ENCODE assay signal across 10 mouse cellular contexts in genomic region chr13:51071763-51072276, GRCm38 (mm10). TPM values are rescaled to one million over a fixed set of nuclear protein-coding genes. Genes with fewer than 3 reads are reported as not detected.
DNase-seq lines count a peak whose midpoint lies in the region; ATAC-seq and TF ChIP-seq lines count a peak whose summit lies in the region.
"Had no signal": no experiment of that assay in that cellular context is flagged by ENCODE, and none has a peak within 500 bp of the region (broad histone marks: within the 10 kb centered on the region; RNA-seq: fewer than 3 reads in every experiment).

No protein-coding gene starts in this region.

- no peak for TF ChIP-seq RAD21 in CH12.LX (IDR thresholded peaks at IDR 0.05; ENCODE audit: low read depth, low read length)

- no peak for TF ChIP-seq POLR2A in CH12.LX (IDR thresholded peaks at IDR 0.05; ENCODE audit: low read depth, low read length)

- no peak overlapping the region for H3K4me3 ChIP-seq in CH12.LX (replicated peaks in 1 of 3; ENCODE audit: low read depth in 2 of 3, low read length in 2 of 3, poor library complexity in 1 of 3)
- H3K4me3 ChIP-seq in kidney, embryonic 14.5 days (ENCODE audit: low read length), result no peak overlapping the region
- no peak overlapping the region for H3K4me3 ChIP-seq in embryonic facial prominence, embryonic 10.5 days
- H3K4me3 ChIP-seq: embryonic facial prominence, embryonic 15.5 days; hindbrain, embryonic 15.5 days; midbrain, embryonic 12.5 days had no signal

- H3K27me3 ChIP-seq in CH12.LX (replicated peaks), result no peaks in the 10 kb centered on the region
- H3K27me3 ChIP-seq in Patski, result no peaks in the 10 kb centered on the region
- H3K27me3 ChIP-seq in kidney, embryonic 14.5 days (ENCODE audit: control insufficient read depth, insufficient read depth, low read length), result no peaks in the 10 kb centered on the region
- H3K27me3 ChIP-seq in embryonic facial prominence, embryonic 10.5 days (replicated peaks; ENCODE audit: low read depth, poor library complexity, severe bottlenecking), result no peaks in the 10 kb centered on the region
- H3K27me3 ChIP-seq: embryonic facial prominence, embryonic 15.5 days; hindbrain, embryonic 15.5 days; midbrain, embryonic 12.5 days had no signal

- TF ChIP-seq CTCF in CH12.LX (conservative IDR thresholded peaks at IDR 0.05 in 1 of 2, IDR thresholded peaks at IDR 0.05 in 1 of 2; ENCODE audit: low read depth in 2 of 2, low read length in 2 of 2) (no peak), Patski (IDR thresholded peaks at IDR 0.05) (no peak)

- intact Hi-C loops in gastrocnemius, postnatal 14 days (cut with DNase I; ENCODE audit: low total_unique reads), result no loop called here

- CTCF ChIA-PET in Patski (lab: Charles Lee), result interaction anchor here (1.0 to 1.7 kb wide), 5 partner anchors 34 to 347 kb away, joined by 3 to 6 read pairs (median 4); no protein-coding TSS in a partner anchor

- POLR2A ChIA-PET in Patski (lab: Charles Lee), result interaction anchor here (1.0 to 1.6 kb wide), 2 partner anchors 27 to 121 kb away, joined by 3 to 8 read pairs; no protein-coding TSS in a partner anchor

- H3K4me2 ChIP-seq in CH12.LX (ENCODE audit: insufficient read depth, low read depth, poor library complexity, severe bottlenecking), result no peak overlapping the region
- no peak overlapping the region for H3K4me2 ChIP-seq in kidney, embryonic 14.5 days (replicated peaks; ENCODE audit: low read depth, low read length)
- H3K4me2 ChIP-seq: embryonic facial prominence, embryonic 15.5 days; hindbrain, embryonic 15.5 days; midbrain, embryonic 12.5 days had no signal

- in situ Hi-C loops in CH12.LX (cut with MboI; ENCODE audit: low pct_ligation_motif_present, low pct_unique_long_range_greater_than_20kb, low sequenced_read_pairs), result no loop called here
- in situ Hi-C loops in Patski (cut with MboI; ENCODE audit: low pct_unique_long_range_greater_than_20kb), result loop anchor here (5.0 kb wide), 1 partner anchor 55 kb away; no protein-coding TSS in a partner anchor

- TF ChIP-seq EP300 in CH12.LX (IDR thresholded peaks at IDR 0.05; ENCODE audit: low read length), result no peak; the same call in 1 of the 2 replicates

- H3K9me3 ChIP-seq in CH12.LX (replicated peaks; ENCODE audit: low read length), result no peaks in the 10 kb centered on the region
- H3K9me3 ChIP-seq in kidney, embryonic 14.5 days (ENCODE audit: control insufficient read depth, low read length), result no peaks in the 10 kb centered on the region
- H3K9me3 ChIP-seq in embryonic facial prominence, embryonic 10.5 days, result 0 out of 2 replicates have a peak, but pooled peaks cover 2% of the 10 kb centered on the region
- H3K9me3 ChIP-seq: embryonic facial prominence, embryonic 15.5 days; hindbrain, embryonic 15.5 days; midbrain, embryonic 12.5 days had no signal

- WGBS in kidney, embryonic 14.5 days, result 55% methylated on average over 8 of the region's 8 CpGs
- 88% methylated on average over 8 of the region's 8 CpGs for WGBS in embryonic facial prominence, embryonic 10.5 days

- DNase-seq in CH12.LX (ENCODE audit: extremely low read depth), result peak; percentile 39
- DNase-seq in Patski (ENCODE audit: low read depth, low spot score), result peak; percentile 95
- DNase-seq in lung, postnatal 10 days, result peak; percentile 67
- DNase-seq in embryo, embryonic 10 days (ENCODE audit: low spot score), result no peak
- no peak for DNase-seq in gastrocnemius, postnatal 14 days
- no peak for DNase-seq in embryonic facial prominence, embryonic 10.5 days (ENCODE audit: low spot score)

- H3K4me1 ChIP-seq in CH12.LX (ENCODE audit: control insufficient read depth in 1 of 2, insufficient read depth in 2 of 2), result peaks cover 17 to 52% of the 10 kb centered on the region in 2 experiments
- H3K4me1 ChIP-seq in kidney, embryonic 14.5 days (ENCODE audit: control insufficient read depth, insufficient read depth, low read length), result 0 out of 2 replicates have a peak, but pooled peaks cover 6% of the 10 kb centered on the region
- H3K4me1 ChIP-seq in embryonic facial prominence, embryonic 10.5 days, result no peaks in the 10 kb centered on the region
- H3K4me1 ChIP-seq: hindbrain, embryonic 15.5 days; midbrain, embryonic 12.5 days had no signal

- H3K79me2 ChIP-seq in CH12.LX (replicated peaks; ENCODE audit: control insufficient read depth, extremely low read depth, insufficient read depth, poor library complexity, severe bottlenecking), result no peaks in the 10 kb centered on the region

- dilution Hi-C loops in CH12.LX (cut with MboI; ENCODE audit: extremely low pct_ligation_motif_present, extremely low pct_unique_long_range_greater_than_20kb, low sequenced_read_pairs), result no loop called here

- H3K36me3 ChIP-seq in CH12.LX (replicated peaks in 1 of 2; ENCODE audit: control insufficient read depth in 1 of 2, insufficient read depth in 1 of 2, low read length in 1 of 2), result no peaks in the 10 kb centered on the region
- H3K36me3 ChIP-seq in kidney, embryonic 14.5 days (ENCODE audit: control insufficient read depth, insufficient read depth, low read length), result no peaks in the 10 kb centered on the region
- H3K36me3 ChIP-seq in embryonic facial prominence, embryonic 10.5 days (replicated peaks), result no peaks in the 10 kb centered on the region
- H3K36me3 ChIP-seq: embryonic facial prominence, embryonic 15.5 days; hindbrain, embryonic 15.5 days; midbrain, embryonic 12.5 days had no signal

- no peak overlapping the region for H3K9ac ChIP-seq in CH12.LX (ENCODE audit: insufficient read depth, low read depth)
- H3K9ac ChIP-seq in kidney, embryonic 14.5 days (ENCODE audit: low read depth, low read length), result no peak overlapping the region
- H3K9ac ChIP-seq: embryonic facial prominence, embryonic 15.5 days; hindbrain, embryonic 15.5 days; midbrain, embryonic 12.5 days had no signal

- H3K27ac ChIP-seq in CH12.LX (ENCODE audit: insufficient read depth, low read depth), result no peak overlapping the region
- 0 out of 2 replicates have a peak overlapping the region, but pooled peaks have one; percentile 6 for H3K27ac ChIP-seq in kidney, embryonic 14.5 days (ENCODE audit: low read depth, low read length)
- no peak overlapping the region for H3K27ac ChIP-seq in embryonic facial prominence, embryonic 10.5 days (replicated peaks)
- H3K27ac ChIP-seq: embryonic facial prominence, embryonic 15.5 days; hindbrain, embryonic 15.5 days; midbrain, embryonic 12.5 days had no signal

- peak; percentile 44 for ATAC-seq in Patski
- no peak for ATAC-seq in kidney, embryonic 14.5 days (ENCODE audit: low FRiP score, low TSS enrichment)

TF ChIP-seq in CH12.LX, 34 proteins besides CTCF, POLR2A, EP300 and RAD21:
- no peak for TF ChIP-seq ZMIZ1 (IDR thresholded peaks at IDR 0.05; ENCODE audit: low read depth, low read length)
- TF ChIP-seq MAZ (IDR thresholded peaks at IDR 0.05; ENCODE audit: low read depth, low read length), result no peak
- no peak for TF ChIP-seq USF2 (conservative IDR thresholded peaks at IDR 0.05; ENCODE audit: low read depth, low read length)
- TF ChIP-seq NRF1 (IDR thresholded peaks at IDR 0.05; ENCODE audit: low read depth, low read length), result no peak
- no peak for TF ChIP-seq MEF2A (IDR thresholded peaks at IDR 0.05; ENCODE audit: borderline replicate concordance, low read depth, low read length)
- TF ChIP-seq GABPA (IDR thresholded peaks at IDR 0.05; ENCODE audit: insufficient replicate concordance, low read depth, low read length), result no peak
- TF ChIP-seq MYC (IDR thresholded peaks at IDR 0.05; ENCODE audit: low read depth, low read length), result no peak
- peak; percentile 38; the same call in 1 of the 2 replicates for TF ChIP-seq BHLHE40 (IDR thresholded peaks at IDR 0.05; ENCODE audit: low read depth, low read length)
TF ChIP-seq in CH12.LX: peak in this region for 1.

RNA-seq across cellular contexts. Expression of gene Spin1, which starts 28.9 kb away (rescaled TPM):
- 12.2 and 15.2 TPM in 2 replicates for total RNA-seq in CH12.LX (2012; rRNA removed)
- total RNA-seq in CH12.LX (2014; rRNA removed), result 37.4 and 37.8 TPM in 2 replicates
- polyA plus RNA-seq in CH12.LX (2012; ENCODE audit: insufficient read length, low read depth), result 23.7 and 25.4 TPM in 2 replicates
- polyA plus RNA-seq in Patski (2021), result 127 TPM
- polyA plus RNA-seq in kidney, embryonic 14.5 days (2014; fragmentation: Nextera tagmentation; extraction: Ambion mirVana), result 65.8 and 107 TPM in 2 replicates
- total RNA-seq in gastrocnemius, postnatal 14 days (2021), result 10 to 100 TPM; 16.9 to 18.6 TPM
- 94.5 and 105 TPM in 2 replicates for polyA plus RNA-seq in embryonic facial prominence, embryonic 10.5 days (2016; fragmentation: Nextera tagmentation; extraction: Ambion mirVana)

Comparison
In these comparisons a context has a peak if more than half of its experiments do, and no peak if none do; other contexts are left out.
1. DNase-seq: peak in CH12.LX (single experiment), Patski (single experiment) and lung, postnatal 10 days (single experiment); none in embryo, embryonic 10 days (single experiment), gastrocnemius, postnatal 14 days (single experiment) and embryonic facial prominence, embryonic 10.5 days (single experiment).